Mouse (Mus musculus) yolk sac, embryonic 10.5 days (tissue): ENCODE measurements at regions not wholly inside any gene's neighbourhood (a gene's known extent, or its start where the extent isn't known, plus 50 kb on each side); places are given as distances from the start of the nearest gene placed in this dataset.

ENCODE experiments used
- DNase-seq: peaks from one replicate; pipeline ENCODE4 v3.0.0-alpha.2; 2017; ENCODE audit warnings: low spot score

GRCm38 (mm10) chr15:36380461-36381227, 626.9 kb downstream of the Zfp706 start:
- peak; percentile 4 for DNase-seq

- no peak for DNase-seq
Observed at GRCm38 (mm10) chr15:36378640-36379039, 628.9 kb downstream of the Zfp706 start.

- DNase-seq: no peak
Observed at GRCm38 (mm10) chr15:36376551-36376950, 631.0 kb downstream of the Zfp706 start.

GRCm38 (mm10) chr15:36375549-36375885, 632.1 kb downstream of the Zfp706 start:
- DNase-seq: peak; percentile 25

- DNase-seq: peak; percentile 73
Observed at GRCm38 (mm10) chr15:36374732-36375548, 632.6 kb downstream of the Zfp706 start.

- DNase-seq: peak; percentile 69
Observed at GRCm38 (mm10) chr15:36373900-36374611, 633.5 kb downstream of the Zfp706 start.

GRCm38 (mm10) chr15:36373481-36373880, 634.1 kb downstream of the Zfp706 start:
- no peak for DNase-seq

GRCm38 (mm10) chr15:36371382-36371781, 636.2 kb downstream of the Zfp706 start:
- no peak for DNase-seq

- no peak for DNase-seq
Observed at GRCm38 (mm10) chr15:36370906-36371305, 636.7 kb downstream of the Zfp706 start.

GRCm38 (mm10) chr15:36367296-36367695, 640.3 kb downstream of the Zfp706 start:
- no peak for DNase-seq

- no peak for DNase-seq
Observed at GRCm38 (mm10) chr15:36364757-36365156, 642.8 kb downstream of the Zfp706 start.

GRCm38 (mm10) chr15:36364062-36364461, 643.5 kb downstream of the Zfp706 start:
- DNase-seq: no peak

GRCm38 (mm10) chr15:36362911-36363565, 644.5 kb downstream of the Zfp706 start:
- DNase-seq: no peak

GRCm38 (mm10) chr15:36361522-36362148, 645.9 kb downstream of the Zfp706 start:
- no peak for DNase-seq

- DNase-seq: no peak
Observed at GRCm38 (mm10) chr15:36360694-36361521, 646.7 kb downstream of the Zfp706 start.

- no peak for DNase-seq
Observed at GRCm38 (mm10) chr15:36355851-36356250, 651.7 kb downstream of the Zfp706 start.

GRCm38 (mm10) chr15:36354545-36354944, 653.0 kb downstream of the Zfp706 start:
- DNase-seq: no peak

- no peak for DNase-seq
Observed at GRCm38 (mm10) chr15:36353793-36354192, 653.8 kb downstream of the Zfp706 start.

GRCm38 (mm10) chr15:36352929-36353328, 654.6 kb downstream of the Zfp706 start:
- DNase-seq: no peak

GRCm38 (mm10) chr15:36351693-36352092, 655.9 kb downstream of the Zfp706 start:
- DNase-seq: no peak

- no peak for DNase-seq
Observed at GRCm38 (mm10) chr15:36348348-36348747, 659.2 kb downstream of the Zfp706 start.
